Mouse (Mus musculus) cortical plate, adult 2 months (tissue): ENCODE measurements around the gene Cd68.

Experiments
- CTCF ChIP-seq: fragments of 200-500 bp; IDR thresholded peaks from 2 replicates; pipeline ENCODE4 v1.5.1; 2011; ENCODE audit warnings: mild to moderate bottlenecking, control low read depth, low read length; ENCODE audit not compliant: insufficient read depth; ENCODE audit errors: extremely low read depth
- POLR2A ChIP-seq: fragments of 200-500 bp; IDR thresholded peaks from 2 replicates; pipeline ENCODE4 v1.6.1; 2011; ENCODE audit warnings: mild to moderate bottlenecking, low read length, control low read depth; ENCODE audit not compliant: insufficient read depth; ENCODE audit errors: extremely low read depth

GRCm38 (mm10) chr11:69671726-69672124, 5.8 kb upstream of the Cd68 start:
- no peak for TF ChIP-seq CTCF
- no peak for TF ChIP-seq POLR2A
